Mouse (Mus musculus) spleen, adult 2 months (tissue): ENCODE data around the gene Cables2.

ENCODE experiments used
- CTCF ChIP-seq: fragments of 200-500 bp; IDR thresholded peaks from 2 replicates; pipeline ENCODE4 v1.5.1; 2011; ENCODE audit warnings: mild to moderate bottlenecking, inconsistent platforms; ENCODE audit not compliant: insufficient read depth, insufficient read length, insufficient replicate concordance; ENCODE audit errors: extremely low read depth
- POLR2A ChIP-seq: fragments of 200-500 bp; IDR thresholded peaks from 2 replicates; pipeline ENCODE4 v1.6.1; 2011; ENCODE audit warnings: low read depth, low read length, inconsistent platforms

- no peak for TF ChIP-seq CTCF
- TF ChIP-seq POLR2A, result no peak
Observed at GRCm38 (mm10) chr2:180218677-180219076, 54.6 kb downstream of the Cables2 start.
